Mouse (Mus musculus) myocyte (in vitro differentiated cells): ENCODE results near the gene Fat2.

ENCODE experiments used
- MYOG ChIP-seq, 3 experiments: IDR thresholded peaks; one replicate each; pipeline ENCODE4 v1.6.1; 2011; ENCODE audit warnings: control low read depth in 2 of 3, low read depth in 2 of 3, mild to moderate bottlenecking in 2 of 3; ENCODE audit not compliant: insufficient read length in 2 of 3, control insufficient read depth in 1 of 3, insufficient read depth in 1 of 3
- POLR2A ChIP-seq: IDR thresholded peaks from one replicate; pipeline ENCODE4 v1.6.1; 2011; ENCODE audit warnings: low read depth, mild to moderate bottlenecking, control low read depth, moderate library complexity; ENCODE audit not compliant: insufficient read length
- REST ChIP-seq: IDR thresholded peaks from one replicate; pipeline ENCODE4 v1.6.1; 2011; ENCODE audit warnings: mild to moderate bottlenecking, control low read depth, moderate library complexity; ENCODE audit not compliant: insufficient read depth, insufficient read length
- TCF12 ChIP-seq: IDR thresholded peaks from one replicate; pipeline ENCODE4 v1.6.1; 2011; ENCODE audit warnings: mild to moderate bottlenecking, control low read depth; ENCODE audit not compliant: poor library complexity, insufficient read depth, severe bottlenecking

- TF ChIP-seq POLR2A, result no peak
- TF ChIP-seq MYOG (IDR thresholded peaks at IDR 0.05; ENCODE audit: control insufficient read depth in 1 of 3, insufficient read depth in 1 of 3, insufficient read length in 2 of 3, low read depth in 2 of 3), result peak in 1 of 3 experiments; percentile 2
- TF ChIP-seq REST, result no peak
- no peak for TF ChIP-seq TCF12
These were observed 118.5 kb downstream of the Fat2 start for GRCm38 (mm10) chr11:55217880-55218279.
